Mouse (Mus musculus): ENCODE data around the gene Zfp708. TPM values are rescaled to one million over a fixed set of nuclear protein-coding genes. Genes with fewer than 3 reads are reported as not detected.
"Not testable (repeated sequence)": the region's sequence is repeated elsewhere in the genome, so short reads cannot be mapped to it uniquely, and the experiment has no call there.

Zfp708 gene
- polyA plus RNA-seq (2015; fragmentation: Nextera tagmentation; extraction: Ambion mirVana) = 7.0 and 7.1 TPM in 2 replicates

GRCm38 (mm10) chr13:67097876-67098275 lies at the start of gene Zfp708:
TSS of gene Zfp708 (minus strand) at chr13:67097976.
- no peak within 1 kb of the TSS for H3K27ac ChIP-seq (ENCODE audit: low read depth, low read length)
- no peak within 1 kb of the TSS for H3K9ac ChIP-seq (ENCODE audit: low read depth, low read length)
- 92% methylated on average over 10 of the region's 10 CpGs for WGBS
- no peaks in the 10 kb centered on the region for H3K4me1 ChIP-seq (ENCODE audit: control insufficient read depth, insufficient read depth, low read depth, low read length)
- ATAC-seq = no peak
- no peaks in the 10 kb centered on the region for H3K9me3 ChIP-seq (ENCODE audit: control insufficient read depth, low read length)
- H3K4me2 ChIP-seq (ENCODE audit: low read length) = no peak within 1 kb of the TSS
- H3K27me3 ChIP-seq (replicated peaks; ENCODE audit: control insufficient read depth, insufficient read depth, low read length) = no peaks in the 10 kb centered on the region
- no peak within 1 kb of the TSS for H3K4me3 ChIP-seq (ENCODE audit: low read length)
- no peaks in the 10 kb centered on the region for H3K36me3 ChIP-seq (ENCODE audit: control insufficient read depth, insufficient read depth, low read length)

DNA sequence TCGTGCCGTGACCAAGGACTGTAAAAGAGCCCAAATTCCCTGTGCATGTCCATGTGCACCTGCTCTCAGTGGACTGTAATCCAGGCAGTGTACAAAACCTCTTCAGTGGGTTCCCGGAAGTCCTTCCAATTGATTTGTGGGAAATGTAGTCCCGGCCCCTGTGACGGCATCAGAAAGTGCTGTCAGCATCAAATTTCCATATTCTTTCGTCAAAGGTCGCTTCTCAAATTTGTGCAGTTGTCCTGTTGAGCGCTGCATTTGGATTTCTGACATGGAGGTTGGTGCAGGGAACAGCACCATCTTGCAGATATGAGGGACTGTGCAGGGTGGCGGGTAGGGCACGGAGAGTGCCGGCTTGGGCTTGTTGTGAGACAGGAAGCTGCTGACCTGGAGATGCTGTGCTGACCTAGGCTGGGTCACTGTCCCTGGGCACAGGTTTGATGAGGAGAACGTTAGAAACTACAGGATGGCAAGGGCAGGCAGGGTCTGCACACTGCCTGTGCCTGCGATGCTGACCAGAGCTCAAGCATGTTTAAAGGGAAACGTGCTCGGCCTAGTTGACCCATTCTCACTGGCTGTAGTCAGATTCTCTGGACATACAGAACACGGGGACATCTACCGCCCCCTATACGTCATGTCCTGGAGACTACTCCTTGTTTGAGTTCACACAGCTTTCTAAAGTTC lies 30.4 kb upstream of the Zfp708 start:
- no peaks in the 10 kb centered on the region for H3K9me3 ChIP-seq (ENCODE audit: control insufficient read depth, low read length)
- peak overlapping the region; percentile 20 for H3K27ac ChIP-seq (ENCODE audit: low read depth, low read length)
- WGBS = 2% methylated on average over 18 of the region's 18 CpGs
- H3K4me2 ChIP-seq (ENCODE audit: low read length) = peak overlapping the region; percentile 65
- peak; percentile 99 for ATAC-seq
- H3K9ac ChIP-seq (ENCODE audit: low read depth, low read length) = peak overlapping the region; percentile 73
- H3K4me3 ChIP-seq (ENCODE audit: low read length) = peak overlapping the region; percentile 55
- H3K27me3 ChIP-seq (replicated peaks; ENCODE audit: control insufficient read depth, insufficient read depth, low read length) = no peaks in the 10 kb centered on the region
- H3K36me3 ChIP-seq (ENCODE audit: control insufficient read depth, insufficient read depth, low read length) = no peaks in the 10 kb centered on the region
- H3K4me1 ChIP-seq (ENCODE audit: control insufficient read depth, insufficient read depth, low read depth, low read length) = peaks cover 6% of the 10 kb centered on the region

- H3K4me1 ChIP-seq (ENCODE audit: control insufficient read depth, insufficient read depth, low read depth, low read length); ATAC-seq; H3K9ac ChIP-seq (ENCODE audit: low read depth, low read length); H3K27me3 ChIP-seq (replicated peaks; ENCODE audit: control insufficient read depth, insufficient read depth, low read length); H3K36me3 ChIP-seq (ENCODE audit: control insufficient read depth, insufficient read depth, low read length); H3K9me3 ChIP-seq (ENCODE audit: control insufficient read depth, low read length); H3K27ac ChIP-seq (ENCODE audit: low read depth, low read length): not testable (repeated sequence)
- 79% methylated on average over 10 of the region's 10 CpGs for WGBS
- Histone ChIP-seq H3K4me2 (ENCODE audit: low read length) (peak overlapping the region; percentile 65), H3K4me3 (ENCODE audit: low read length) (peak overlapping the region; percentile 55)
Measured at GRCm38 (mm10) chr13:67127507-67127906, 29.7 kb upstream of the Zfp708 start.

- Histone ChIP-seq H3K27ac (ENCODE audit: low read depth, low read length) (no peak overlapping the region), H3K27me3 (replicated peaks; ENCODE audit: control insufficient read depth, insufficient read depth, low read length) (no peaks in the 10 kb centered on the region), H3K9me3 (ENCODE audit: control insufficient read depth, low read length) (no peaks in the 10 kb centered on the region), H3K36me3 (ENCODE audit: control insufficient read depth, insufficient read depth, low read length) (no peaks in the 10 kb centered on the region), H3K4me1 (ENCODE audit: control insufficient read depth, insufficient read depth, low read depth, low read length) (peaks cover 6% of the 10 kb centered on the region), H3K4me2 (ENCODE audit: low read length) (no peak overlapping the region), H3K4me3 (ENCODE audit: low read length) (no peak overlapping the region), H3K9ac (ENCODE audit: low read depth, low read length) (no peak overlapping the region)
- WGBS = 86% methylated on average over 1 of the region's 1 CpGs
- ATAC-seq = no peak
Measured at GRCm38 (mm10) chr13:67124460-67124859, 26.7 kb upstream of the Zfp708 start.

DNA sequence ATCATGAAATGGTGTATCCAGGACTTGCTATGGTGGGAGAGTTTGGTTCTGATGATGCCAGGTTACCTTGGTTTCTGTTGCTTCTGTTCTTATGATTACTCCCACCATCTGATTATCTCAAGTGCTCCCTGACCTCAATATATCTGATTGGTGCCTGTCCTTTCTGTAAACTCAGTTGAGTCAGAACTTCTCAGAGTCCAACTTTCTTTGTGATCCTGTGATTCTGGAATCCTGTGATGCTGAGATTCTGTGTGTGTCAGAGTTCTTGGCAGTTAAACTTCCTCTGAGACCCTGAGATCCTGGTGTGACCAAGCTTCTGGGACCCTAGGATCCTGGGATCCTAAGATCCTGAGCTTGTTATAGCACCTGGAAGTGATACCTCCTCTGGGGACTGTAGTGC lies 23.6 kb upstream of the Zfp708 start, which contains the start of gene Zfp759:
Zfp759 (plus strand) TSS at position 301 of the 400 bp plus-strand sequence.
- H3K4me2 ChIP-seq (ENCODE audit: low read length); H3K9ac ChIP-seq (ENCODE audit: low read depth, low read length); H3K9me3 ChIP-seq (ENCODE audit: control insufficient read depth, low read length); H3K36me3 ChIP-seq (ENCODE audit: control insufficient read depth, insufficient read depth, low read length); ATAC-seq; H3K27ac ChIP-seq (ENCODE audit: low read depth, low read length); H3K27me3 ChIP-seq (replicated peaks; ENCODE audit: control insufficient read depth, insufficient read depth, low read length); H3K4me3 ChIP-seq (ENCODE audit: low read length); H3K4me1 ChIP-seq (ENCODE audit: control insufficient read depth, insufficient read depth, low read depth, low read length): not testable (repeated sequence)

DNA sequence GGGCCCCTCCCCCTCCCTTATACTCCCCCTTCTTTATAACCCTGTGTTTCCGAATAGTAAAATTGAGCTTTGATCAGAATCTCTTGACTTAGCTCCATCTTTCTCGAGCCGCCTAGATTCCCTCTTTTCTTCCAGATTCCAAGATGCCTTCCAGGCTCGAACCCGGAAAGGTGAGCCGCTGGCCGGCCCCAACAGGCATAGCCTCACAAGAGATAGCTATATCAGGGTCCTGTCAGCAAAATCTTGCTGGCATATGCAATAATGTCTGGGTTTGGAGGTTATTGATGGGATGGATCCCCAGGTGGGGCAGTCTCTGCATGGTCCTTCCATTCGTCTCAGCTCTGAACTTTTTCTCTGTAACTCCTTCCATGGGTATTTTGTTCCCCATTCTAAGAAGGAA lies 18.4 kb upstream of the Zfp708 start, which contains the start of gene Rslcan18:
Rslcan18 (minus strand) TSS at position 101 of the 400 bp plus-strand sequence.
- not testable (repeated sequence) for H3K27me3 ChIP-seq (replicated peaks; ENCODE audit: control insufficient read depth, insufficient read depth, low read length); H3K4me2 ChIP-seq (ENCODE audit: low read length); H3K27ac ChIP-seq (ENCODE audit: low read depth, low read length); H3K4me3 ChIP-seq (ENCODE audit: low read length); H3K9ac ChIP-seq (ENCODE audit: low read depth, low read length); H3K9me3 ChIP-seq (ENCODE audit: control insufficient read depth, low read length); H3K36me3 ChIP-seq (ENCODE audit: control insufficient read depth, insufficient read depth, low read length); H3K4me1 ChIP-seq (ENCODE audit: control insufficient read depth, insufficient read depth, low read depth, low read length); ATAC-seq
- WGBS = 92% methylated on average over 8 of the region's 8 CpGs

DNA sequence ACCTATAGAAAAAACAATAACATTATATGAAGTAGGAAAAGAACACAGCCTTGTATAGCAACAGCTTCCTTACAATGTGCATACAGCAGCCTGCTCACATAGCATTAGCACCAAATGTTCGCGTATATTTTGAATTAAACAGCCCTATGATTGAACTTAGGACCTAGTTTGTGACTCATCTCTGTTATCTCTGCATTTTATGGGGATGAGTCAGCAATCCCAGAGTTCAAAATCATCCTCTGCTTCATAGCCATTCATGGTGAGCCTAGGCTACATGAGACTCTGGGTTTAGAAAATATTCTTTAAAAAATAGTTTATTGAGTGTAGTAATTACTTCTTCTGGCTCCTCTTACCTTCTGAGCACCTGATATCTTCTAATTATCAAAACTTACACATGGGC lies 15.5 kb upstream of the Zfp708 start:
- Histone ChIP-seq H3K9me3 (ENCODE audit: control insufficient read depth, low read length) (no peaks in the 10 kb centered on the region), H3K27ac (ENCODE audit: low read depth, low read length) (no peak overlapping the region), H3K36me3 (ENCODE audit: control insufficient read depth, insufficient read depth, low read length) (no peaks in the 10 kb centered on the region), H3K4me3 (ENCODE audit: low read length) (no peak overlapping the region), H3K9ac (ENCODE audit: low read depth, low read length) (no peak overlapping the region), H3K4me1 (ENCODE audit: control insufficient read depth, insufficient read depth, low read depth, low read length) (no peaks in the 10 kb centered on the region), H3K4me2 (ENCODE audit: low read length) (no peak overlapping the region), H3K27me3 (replicated peaks; ENCODE audit: control insufficient read depth, insufficient read depth, low read length) (no peaks in the 10 kb centered on the region)
- no peak for ATAC-seq
- WGBS = 95% methylated on average over 2 of the region's 2 CpGs

DNA sequence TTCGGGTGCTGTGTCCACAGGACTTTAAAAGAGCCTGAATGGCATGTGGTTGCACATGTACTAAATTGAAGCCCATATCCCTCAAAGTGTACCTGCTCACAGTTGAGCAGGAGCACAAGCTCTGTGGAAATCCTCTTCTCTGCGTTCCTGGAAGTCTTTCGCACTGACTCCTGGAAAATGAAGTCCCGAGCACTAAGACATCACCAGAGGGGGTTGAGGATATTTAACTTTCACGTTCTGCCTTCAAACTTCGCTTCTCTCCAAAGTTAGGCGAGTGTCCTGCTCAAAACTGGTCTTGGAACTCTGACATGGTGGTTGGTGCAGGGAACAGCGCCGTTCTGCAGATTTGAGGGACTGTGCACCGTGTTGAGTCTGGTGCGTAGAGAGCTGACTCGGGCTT lies 14.3 kb upstream of the Zfp708 start:
- no peaks in the 10 kb centered on the region for H3K36me3 ChIP-seq (ENCODE audit: control insufficient read depth, insufficient read depth, low read length)
- no peak overlapping the region for H3K9ac ChIP-seq (ENCODE audit: low read depth, low read length)
- ATAC-seq = no peak
- no peak overlapping the region for H3K27ac ChIP-seq (ENCODE audit: low read depth, low read length)
- no peak overlapping the region for H3K4me3 ChIP-seq (ENCODE audit: low read length)
- no peaks in the 10 kb centered on the region for H3K9me3 ChIP-seq (ENCODE audit: control insufficient read depth, low read length)
- no peak overlapping the region for H3K4me2 ChIP-seq (ENCODE audit: low read length)
- peaks cover 3% of the 10 kb centered on the region for H3K4me1 ChIP-seq (ENCODE audit: control insufficient read depth, insufficient read depth, low read depth, low read length)
- 84% methylated on average over 12 of the region's 12 CpGs for WGBS
- no peaks in the 10 kb centered on the region for H3K27me3 ChIP-seq (replicated peaks; ENCODE audit: control insufficient read depth, insufficient read depth, low read length)

GRCm38 (mm10) chr13:67108821-67109206 lies 11.0 kb upstream of the Zfp708 start:
- peaks cover 3% of the 10 kb centered on the region for H3K4me1 ChIP-seq (ENCODE audit: control insufficient read depth, insufficient read depth, low read depth, low read length)
- peak; percentile 84 for ATAC-seq
- H3K4me3 ChIP-seq (ENCODE audit: low read length) = peak overlapping the region; percentile 54
- peak overlapping the region; percentile 37; the same call in 1 of the 2 replicates for H3K27ac ChIP-seq (ENCODE audit: low read depth, low read length)
- peak overlapping the region; percentile 53 for H3K9ac ChIP-seq (ENCODE audit: low read depth, low read length)
- 6% methylated on average over 9 of the region's 9 CpGs for WGBS
- peaks cover 2% of the 10 kb centered on the region; the same call in 1 of the 2 replicates for H3K36me3 ChIP-seq (ENCODE audit: control insufficient read depth, insufficient read depth, low read length)
- no peaks in the 10 kb centered on the region for H3K27me3 ChIP-seq (replicated peaks; ENCODE audit: control insufficient read depth, insufficient read depth, low read length)
- peak overlapping the region; percentile 86 for H3K4me2 ChIP-seq (ENCODE audit: low read length)
- H3K9me3 ChIP-seq (ENCODE audit: control insufficient read depth, low read length) = 0 out of 2 replicates have a peak, but pooled peaks cover 2% of the 10 kb centered on the region

Measured in hindbrain, embryonic 16.5 days (tissue).